ENCODE assay signal across 8 mouse cellular contexts in the genomic region with DNA sequence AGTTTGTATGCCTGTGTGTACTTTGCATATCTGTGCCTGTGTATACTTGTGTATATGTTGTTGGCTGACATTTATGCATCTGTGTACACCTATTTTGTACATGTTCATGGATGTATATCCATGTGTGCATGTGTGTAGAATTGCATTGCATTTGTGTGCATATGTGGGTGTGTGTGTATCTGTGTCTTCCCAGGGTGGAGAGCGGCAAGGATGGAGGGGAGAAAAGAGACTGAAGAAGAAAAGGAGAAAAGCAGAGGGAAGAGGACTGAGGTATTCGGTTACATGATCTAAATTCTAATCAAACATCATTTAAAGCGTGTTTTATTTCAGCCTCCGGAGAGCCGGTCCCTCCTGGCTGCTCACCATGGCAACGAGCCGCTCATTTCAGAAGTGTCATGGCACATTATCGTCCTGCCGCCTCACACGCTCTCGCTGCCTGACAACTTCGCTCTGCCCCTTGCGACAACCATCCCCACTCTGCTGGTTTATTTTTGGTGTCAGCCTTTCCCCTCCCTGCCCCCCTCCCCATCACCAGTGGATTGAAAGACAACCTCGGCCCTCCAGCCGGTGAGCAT. TPM values are rescaled to one million over a fixed set of nuclear protein-coding genes. Genes with fewer than 3 reads are reported as not detected.
DNase-seq lines count a peak whose midpoint lies in the region; ATAC-seq lines count a peak whose summit lies in the region.

No protein-coding gene starts in this region.

- peak; percentile 77 for DNase-seq in embryo, embryonic 10 days (ENCODE audit: low spot score)
- no peak for DNase-seq in embryo, embryonic 9.5 days (ENCODE audit: extremely low spot score)
- peak; percentile 58 to 82 for DNase-seq in frontal cortex, postnatal 36 days (ENCODE audit: low spot score in 2 of 2)
- DNase-seq in left cerebral cortex, adult 18-20 months (ENCODE audit: low spot score in 2 of 2): peak; percentile 44 to 81
- DNase-seq in retina, postnatal 1 day: peak; percentile 84
- DNase-seq in urinary bladder, postnatal 10 days (ENCODE audit: low spot score): no peak
- DNase-seq in adipocyte (ENCODE audit: low spot score): no peak

- ATAC-seq in megakaryocyte progenitor cell, adult 5-6 weeks (replicated peaks; ENCODE audit: poor library complexity): no peak

RNA-seq across cellular contexts. Expression of gene Mrm1, which starts 58.6 kb away (rescaled TPM):
- 10 to 100 TPM; 17.4 to 17.5 TPM for total RNA-seq in left cerebral cortex, adult 18-20 months (2021)
- 6.9 and 7.6 TPM in 2 replicates for total RNA-seq in megakaryocyte progenitor cell, adult 5-6 weeks (2015)
- 5.2 and 7.8 TPM in 2 replicates for total RNA-seq in megakaryocyte progenitor cell, adult 5-6 weeks (2017)

Comparison
In these comparisons a context has a peak if more than half of its experiments do, and no peak if none do; other contexts are left out.
1. DNase-seq: peak in embryo, embryonic 10 days (single experiment), frontal cortex, postnatal 36 days (2 of 2), left cerebral cortex, adult 18-20 months (2 of 2) and retina, postnatal 1 day (single experiment); none in embryo, embryonic 9.5 days (single experiment), urinary bladder, postnatal 10 days (single experiment) and adipocyte (single experiment).